In the genomic region with DNA sequence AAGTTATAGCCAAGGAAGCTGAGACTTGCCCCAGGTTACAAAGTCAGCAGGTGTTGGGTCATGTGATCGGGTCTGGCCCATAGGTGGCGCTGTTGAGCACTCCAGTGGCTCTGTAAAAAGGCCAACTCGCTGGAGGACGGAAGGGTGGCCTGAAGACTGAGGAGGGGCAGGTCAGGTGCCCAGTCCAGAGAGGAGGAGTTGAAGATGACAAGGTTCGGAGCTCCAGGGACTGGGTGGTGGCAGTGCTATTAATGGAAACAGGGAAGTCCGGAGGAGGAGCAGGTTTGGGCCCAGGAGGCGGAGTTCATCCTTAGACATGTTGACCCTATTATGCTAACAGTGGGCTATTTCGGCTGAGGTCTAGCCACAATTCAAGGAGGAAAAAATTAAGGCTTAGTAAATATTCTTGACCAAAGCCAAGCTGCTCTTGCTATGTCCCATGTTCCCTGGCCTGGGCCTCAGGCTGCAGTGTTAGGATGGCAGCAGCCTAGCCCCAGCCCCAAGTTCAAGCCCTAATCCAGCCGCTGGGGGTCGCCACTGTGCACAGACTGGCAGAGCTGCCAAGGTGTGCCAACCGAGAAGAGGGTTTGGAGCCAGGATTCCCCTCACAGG, we compare ENCODE assay signal across 8 mouse cellular contexts.
DNase-seq lines count a peak whose midpoint lies in the region; ATAC-seq and TF ChIP-seq lines count a peak whose summit lies in the region.

No protein-coding gene starts in this region.

- H3K4me2 ChIP-seq in forebrain, embryonic 13.5 days = peak overlapping the region; percentile 29
- H3K4me2 ChIP-seq in liver, embryonic 16.5 days (ENCODE audit: low read depth, low read length) = peak overlapping the region; percentile 19; the same call in 1 of the 2 replicates
- H3K4me2 ChIP-seq in neural tube, embryonic 11.5 days (ENCODE audit: low read depth) = no peak overlapping the region
- 0 out of 2 replicates have a peak overlapping the region, but pooled peaks have one; percentile 3 for H3K4me2 ChIP-seq in stomach, embryonic 16.5 days (ENCODE audit: low read depth, low read length)

- peak; percentile 70 for ATAC-seq in forebrain, embryonic 13.5 days
- ATAC-seq in liver, embryonic 16.5 days (ENCODE audit: low read depth) = peak; percentile 42
- ATAC-seq in neural tube, embryonic 11.5 days (ENCODE audit: insufficient read depth, low FRiP score, low TSS enrichment) = peak; percentile 58
- ATAC-seq in stomach, embryonic 16.5 days (ENCODE audit: insufficient read depth, low FRiP score) = peak; percentile 56; the same call in 1 of the 2 replicates

- peak; percentile 78 for DNase-seq in c-Kit-positive CD71-positive TER-119-negative erythroid progenitor cells, embryonic 14.5 days (ENCODE audit: low read depth)
- DNase-seq in heart, postnatal 14 days = peak; percentile 90 to 94
- peak; percentile 94 to 95 for DNase-seq in kidney, postnatal 4 days
- DNase-seq in neural tube, embryonic 11.5 days (ENCODE audit: low spot score) = peak; percentile 82

- H3K36me3 ChIP-seq in E14TG2a.4 (ENCODE audit: insufficient read depth, low read length) = no peaks in the 10 kb centered on the region
- no peaks in the 10 kb centered on the region for H3K36me3 ChIP-seq in forebrain, embryonic 13.5 days (ENCODE audit: poor library complexity, severe bottlenecking)
- no peaks in the 10 kb centered on the region for H3K36me3 ChIP-seq in liver, embryonic 16.5 days (ENCODE audit: control insufficient read depth, insufficient read depth)
- no peaks in the 10 kb centered on the region for H3K36me3 ChIP-seq in neural tube, embryonic 11.5 days (ENCODE audit: control insufficient read depth, insufficient read depth, low read length)
- no peaks in the 10 kb centered on the region for H3K36me3 ChIP-seq in stomach, embryonic 16.5 days (ENCODE audit: control insufficient read depth, insufficient read depth, low read length)

- H3K27ac ChIP-seq in forebrain, embryonic 13.5 days = no peak overlapping the region; the same call in 1 of the 2 replicates
- peak overlapping the region; percentile 8; the same call in 1 of the 2 replicates for H3K27ac ChIP-seq in liver, embryonic 16.5 days (ENCODE audit: low read length)
- no peak overlapping the region for H3K27ac ChIP-seq in neural tube, embryonic 11.5 days (ENCODE audit: low read depth, low read length)
- peak overlapping the region; percentile 78 for H3K27ac ChIP-seq in stomach, embryonic 16.5 days (ENCODE audit: low read length)

- TF ChIP-seq CTCF in E14TG2a.4 (conservative IDR thresholded peaks at IDR 0.05; ENCODE audit: low read length) = peak; percentile 77

- H3K9ac ChIP-seq in forebrain, embryonic 13.5 days = no peak overlapping the region
- no peak overlapping the region for H3K9ac ChIP-seq in liver, embryonic 16.5 days (ENCODE audit: low read depth, low read length)
- no peak overlapping the region for H3K9ac ChIP-seq in neural tube, embryonic 11.5 days (ENCODE audit: low read length)
- H3K9ac ChIP-seq in stomach, embryonic 16.5 days (ENCODE audit: low read length) = peak overlapping the region; percentile 50

- H3K4me1 ChIP-seq in E14TG2a.4 (replicated peaks; ENCODE audit: low read depth, low read length) = peaks cover 82% of the 10 kb centered on the region
- peaks cover 51% of the 10 kb centered on the region for H3K4me1 ChIP-seq in forebrain, embryonic 13.5 days
- no peaks in the 10 kb centered on the region for H3K4me1 ChIP-seq in liver, embryonic 16.5 days (ENCODE audit: control insufficient read depth, low read depth, low read length)
- peaks cover 13% of the 10 kb centered on the region for H3K4me1 ChIP-seq in neural tube, embryonic 11.5 days (ENCODE audit: control insufficient read depth, insufficient read depth, low read length)
- H3K4me1 ChIP-seq in stomach, embryonic 16.5 days (ENCODE audit: control insufficient read depth, insufficient read depth, low read length) = peaks cover 35% of the 10 kb centered on the region

- intact Hi-C loops in heart, postnatal 14 days (cut with DNase I) = loop anchor here (1.0 kb wide), 1 partner anchor 93 kb away; no protein-coding TSS in a partner anchor

- H3K4me3 ChIP-seq in E14TG2a.4 (replicated peaks; ENCODE audit: low read length) = peak overlapping the region; percentile 60
- no peak overlapping the region; the same call in 1 of the 2 replicates for H3K4me3 ChIP-seq in forebrain, embryonic 13.5 days
- H3K4me3 ChIP-seq in liver, embryonic 16.5 days (ENCODE audit: low read depth, low read length) = no peak overlapping the region
- no peak overlapping the region for H3K4me3 ChIP-seq in neural tube, embryonic 11.5 days (ENCODE audit: low read depth, low read length)
- H3K4me3 ChIP-seq in stomach, embryonic 16.5 days (replicated peaks; ENCODE audit: low read length) = no peak overlapping the region

- H3K9me3 ChIP-seq in E14TG2a.4 (ENCODE audit: low read length) = no peaks in the 10 kb centered on the region
- no peaks in the 10 kb centered on the region for H3K9me3 ChIP-seq in forebrain, embryonic 13.5 days (replicated peaks)
- H3K9me3 ChIP-seq in liver, embryonic 16.5 days (replicated peaks; ENCODE audit: control insufficient read depth, low read length) = no peaks in the 10 kb centered on the region
- H3K9me3 ChIP-seq in neural tube, embryonic 11.5 days (ENCODE audit: control insufficient read depth, low read length) = no peaks in the 10 kb centered on the region
- no peaks in the 10 kb centered on the region for H3K9me3 ChIP-seq in stomach, embryonic 16.5 days (replicated peaks; ENCODE audit: control insufficient read depth, low read length)

- no peaks in the 10 kb centered on the region for H3K27me3 ChIP-seq in E14TG2a.4 (ENCODE audit: insufficient read depth, low read length)
- no peaks in the 10 kb centered on the region for H3K27me3 ChIP-seq in forebrain, embryonic 13.5 days
- H3K27me3 ChIP-seq in liver, embryonic 16.5 days (ENCODE audit: control insufficient read depth, insufficient read depth, low read depth, low read length) = no peaks in the 10 kb centered on the region
- H3K27me3 ChIP-seq in neural tube, embryonic 11.5 days (ENCODE audit: control insufficient read depth, insufficient read depth, low read length) = no peaks in the 10 kb centered on the region
- no peaks in the 10 kb centered on the region for H3K27me3 ChIP-seq in stomach, embryonic 16.5 days (ENCODE audit: control insufficient read depth, insufficient read depth, low read length)

- 16% methylated on average over 11 of the region's 11 CpGs for WGBS in forebrain, embryonic 13.5 days
- WGBS in liver, embryonic 16.5 days (ENCODE audit: insufficient replicate concordance) = 11% methylated on average over 11 of the region's 11 CpGs
- WGBS in neural tube, embryonic 11.5 days = 22% methylated on average over 11 of the region's 11 CpGs
- WGBS in stomach, embryonic 16.5 days = 18% methylated on average over 11 of the region's 11 CpGs

Comparison
In these comparisons a context has a peak if more than half of its experiments do, and no peak if none do; other contexts are left out.
1. H3K27ac ChIP-seq: peak in liver, embryonic 16.5 days (single experiment) and stomach, embryonic 16.5 days (single experiment); none in forebrain, embryonic 13.5 days (single experiment) and neural tube, embryonic 11.5 days (single experiment).
2. Peak in every context shown above with its lines, with median percentiles within 50 percentile points of each other: DNase-seq and ATAC-seq.